Mouse (Mus musculus): Measurements from ENCODE around the gene Kcnh4. TPM values are rescaled to one million over a fixed set of nuclear protein-coding genes. Genes with fewer than 3 reads are reported as not detected.

Kcnh4 gene
- polyA plus RNA-seq (2012; rRNA removed) = 28.5 and 34.1 TPM in 2 replicates

DNA sequence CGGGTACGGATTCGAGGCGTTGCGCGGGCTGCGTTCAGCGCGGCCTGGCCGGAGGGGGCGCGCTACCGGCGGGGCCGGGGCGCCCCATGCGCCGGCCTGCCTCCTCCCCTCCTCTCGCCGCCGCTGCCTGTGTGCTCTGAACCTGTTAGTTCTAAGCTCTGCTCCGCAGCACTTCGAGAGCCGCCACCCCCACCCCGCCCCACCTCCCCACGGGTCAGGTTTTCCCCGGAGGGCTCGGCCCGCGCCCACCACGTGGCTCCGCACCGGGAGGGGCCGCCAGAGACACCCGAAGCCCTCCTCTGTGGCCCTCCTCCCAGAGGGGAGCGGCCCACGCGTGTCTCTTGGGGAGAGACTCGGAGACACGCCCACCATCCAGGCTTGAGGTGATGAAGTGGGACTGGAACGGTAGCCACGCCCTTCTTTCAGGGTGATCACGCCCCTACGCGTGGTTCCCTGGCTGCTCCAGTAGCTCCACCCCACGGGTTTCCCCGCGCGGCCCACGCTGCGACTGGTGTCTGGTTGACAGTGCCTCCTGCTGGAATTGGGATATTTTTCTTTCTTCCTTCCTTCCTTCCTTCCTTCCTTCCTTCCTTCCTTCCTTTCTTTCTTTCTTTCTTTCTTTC, at the start of gene Kcnh4:
Gene Kcnh4, minus strand, starts transcription at position 332 of the 623 bp plus-strand sequence.

DNA sequence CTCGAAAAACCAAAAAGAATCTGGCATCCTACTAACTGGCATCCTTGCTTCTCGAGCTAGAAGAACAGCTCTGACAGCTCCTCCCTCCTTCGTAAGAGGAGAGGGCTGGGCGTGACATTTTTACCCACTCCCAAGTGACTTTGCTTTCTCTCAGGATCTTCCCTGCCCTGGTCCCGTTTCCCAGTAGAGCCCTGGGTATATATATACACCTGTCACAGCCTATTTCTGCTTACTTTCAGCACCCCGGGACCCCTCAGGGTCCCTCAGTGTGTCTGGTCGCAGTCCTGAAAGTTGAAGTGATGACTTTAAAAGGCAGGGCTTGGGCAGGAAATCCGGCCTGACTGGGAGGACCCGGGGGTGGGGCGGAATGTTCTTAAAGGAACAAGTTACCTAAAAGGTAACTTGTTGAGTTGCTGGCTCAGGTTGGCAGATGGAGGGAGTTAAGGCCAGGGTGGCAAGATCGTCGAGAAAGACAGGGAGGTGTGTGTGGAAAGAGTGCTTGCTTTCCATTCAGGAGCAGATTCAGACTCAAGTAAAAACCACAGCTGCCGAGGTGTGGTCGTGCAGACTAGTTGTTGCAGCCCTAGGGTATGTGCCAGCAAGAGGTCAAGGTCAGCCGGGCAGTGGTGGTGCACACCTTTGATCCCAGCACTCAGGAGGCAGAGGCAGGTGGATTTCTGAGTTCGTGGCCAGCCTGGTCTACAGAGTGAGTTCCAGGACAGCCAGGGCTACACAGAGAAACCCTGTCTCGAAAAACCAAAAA, 11.1 kb upstream of the Kcnh4 start, which contains the start of gene Ghdc:
Gene Ghdc, minus strand, starts transcription at position 312 of the 763 bp plus-strand sequence.

DNA sequence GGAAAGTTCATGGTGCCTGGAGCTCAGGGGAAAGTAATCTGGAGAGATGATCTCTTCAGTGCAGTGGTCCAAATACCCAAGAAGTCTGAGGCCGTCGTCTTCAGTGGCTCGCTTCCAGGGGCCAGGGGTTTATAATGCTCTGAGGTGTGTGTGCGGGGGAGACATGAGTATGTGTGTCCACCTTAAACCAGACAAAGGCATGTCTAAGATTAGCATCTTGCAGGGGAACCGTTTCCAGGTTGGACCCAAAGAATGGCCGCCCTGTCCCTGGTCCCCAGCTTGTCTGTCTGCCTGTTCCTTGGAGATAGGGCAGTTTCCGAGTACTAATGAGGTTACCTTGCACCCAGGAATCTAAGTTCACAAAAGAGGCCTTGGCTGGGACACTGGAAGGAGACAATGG, 3.1 kb upstream of the Kcnh4 start, which contains the start of gene Hcrt:
Gene Hcrt, minus strand, starts transcription at position 101 of the 400 bp plus-strand sequence.

DNA sequence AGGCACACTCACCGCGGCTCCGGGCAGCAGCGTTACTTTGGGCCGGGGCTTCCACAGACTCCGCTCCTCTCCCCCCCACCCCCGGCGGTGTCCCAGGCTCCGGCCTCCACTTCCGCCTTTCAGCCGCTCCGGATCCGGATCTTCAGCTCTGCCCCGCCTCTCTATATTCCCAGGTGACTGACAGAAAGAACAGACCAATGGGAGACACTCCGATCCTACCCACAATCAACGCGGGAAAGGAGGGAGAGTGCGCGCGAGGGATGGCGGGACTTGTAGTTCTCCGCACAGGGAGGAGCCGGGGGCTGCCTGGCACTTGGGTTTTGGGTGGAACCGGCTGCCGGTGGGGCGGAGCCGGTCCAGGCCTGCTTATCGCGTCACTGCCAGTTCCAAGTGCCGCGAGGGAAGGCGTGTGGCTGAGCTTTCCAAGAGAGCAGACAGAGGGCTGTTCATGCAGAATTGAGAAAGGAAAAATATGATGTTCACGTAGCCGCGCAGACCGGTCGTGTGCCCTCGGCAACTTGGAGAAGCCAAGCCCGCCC, 21.6 kb downstream of the Kcnh4 start, which contains the start of gene Rab5c:
Gene Rab5c, minus strand, starts transcription at position 150 of the 539 bp plus-strand sequence.

DNA sequence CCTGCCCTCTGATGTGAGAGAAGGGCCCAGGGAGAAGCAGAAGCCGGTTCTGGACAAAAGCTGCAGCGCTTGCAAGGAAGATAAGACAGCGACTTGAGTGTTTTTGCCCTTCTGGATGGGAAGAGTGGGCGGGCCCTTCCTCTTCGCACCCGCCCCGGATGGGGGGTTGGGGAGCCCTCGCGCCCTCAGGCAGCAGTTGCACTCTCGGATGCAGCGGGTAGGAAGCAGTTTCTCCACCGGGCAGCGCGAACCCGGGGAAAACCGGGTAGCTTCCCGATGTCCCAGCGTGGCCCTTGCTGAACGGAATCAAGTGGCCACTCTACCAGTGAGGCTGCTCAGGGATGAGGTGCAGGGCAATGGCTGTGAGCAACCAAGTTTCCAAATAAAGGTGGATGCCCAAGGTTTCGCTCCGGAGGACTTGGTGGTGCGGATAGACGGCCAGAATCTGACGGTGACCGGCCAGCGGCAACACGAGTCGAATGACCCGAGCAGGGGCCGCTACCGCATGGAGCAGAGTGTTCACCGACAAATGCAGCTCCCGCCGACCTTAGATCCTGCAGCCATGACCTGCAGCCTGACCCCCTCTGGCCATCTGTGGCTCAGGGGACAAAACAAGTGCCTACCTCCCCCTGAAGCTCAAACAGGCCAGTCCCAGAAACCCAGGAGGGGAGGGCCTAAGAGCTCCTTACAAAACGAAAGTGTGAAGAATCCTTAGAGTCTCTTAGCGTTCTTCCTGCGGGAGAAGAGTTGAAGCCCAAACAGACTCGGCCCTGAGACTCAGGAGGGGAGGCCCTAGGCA, 45.8 kb downstream of the Kcnh4 start, which contains the start of gene Hspb9:
Gene Hspb9, plus strand, starts transcription at position 116 of the 799 bp plus-strand sequence.

DNA sequence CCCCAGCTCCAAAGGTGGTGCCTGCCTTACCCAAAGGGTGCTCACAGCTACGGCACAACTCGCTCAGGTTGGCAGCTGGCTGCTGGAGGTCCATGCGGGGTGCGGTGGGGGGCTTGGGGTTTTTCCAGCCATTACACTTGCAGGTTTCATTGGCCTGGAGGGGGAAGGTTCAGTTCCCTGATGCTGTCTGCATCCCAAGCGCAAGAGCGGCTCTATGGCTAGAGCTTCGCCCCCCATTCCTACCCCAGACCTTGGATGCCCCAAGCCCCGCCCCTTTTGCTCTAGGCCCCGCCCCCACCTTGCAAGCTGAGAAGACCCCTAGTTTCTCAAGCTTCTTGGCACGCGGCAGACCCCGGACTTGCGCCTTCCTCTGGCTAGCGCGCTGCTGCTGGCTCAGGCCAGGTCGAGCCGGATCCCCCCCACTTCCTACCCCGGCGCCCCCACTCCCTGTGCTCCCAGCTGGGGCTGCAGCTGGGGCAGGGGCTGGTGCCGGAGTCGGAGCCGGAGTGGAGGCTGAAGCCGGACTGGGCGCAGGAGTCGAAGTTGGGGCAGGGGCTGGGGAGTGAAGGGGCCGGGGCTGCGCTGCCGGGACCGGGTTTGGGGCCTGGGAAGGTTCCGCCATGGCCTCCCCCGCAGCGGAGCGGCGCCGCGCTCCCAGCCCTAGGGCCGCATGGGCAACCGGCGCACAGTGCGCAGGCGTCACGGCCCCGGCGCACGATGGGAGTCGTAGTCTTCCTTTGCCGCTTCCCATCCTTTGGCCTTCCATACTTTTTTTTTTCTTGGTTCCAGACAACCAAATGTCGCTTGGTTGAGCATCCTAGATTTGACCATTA, 47.7 kb downstream of the Kcnh4 start, which contains the start of gene Kat2a:
Gene Kat2a, minus strand, starts transcription at position 683 of the 833 bp plus-strand sequence.

DNA sequence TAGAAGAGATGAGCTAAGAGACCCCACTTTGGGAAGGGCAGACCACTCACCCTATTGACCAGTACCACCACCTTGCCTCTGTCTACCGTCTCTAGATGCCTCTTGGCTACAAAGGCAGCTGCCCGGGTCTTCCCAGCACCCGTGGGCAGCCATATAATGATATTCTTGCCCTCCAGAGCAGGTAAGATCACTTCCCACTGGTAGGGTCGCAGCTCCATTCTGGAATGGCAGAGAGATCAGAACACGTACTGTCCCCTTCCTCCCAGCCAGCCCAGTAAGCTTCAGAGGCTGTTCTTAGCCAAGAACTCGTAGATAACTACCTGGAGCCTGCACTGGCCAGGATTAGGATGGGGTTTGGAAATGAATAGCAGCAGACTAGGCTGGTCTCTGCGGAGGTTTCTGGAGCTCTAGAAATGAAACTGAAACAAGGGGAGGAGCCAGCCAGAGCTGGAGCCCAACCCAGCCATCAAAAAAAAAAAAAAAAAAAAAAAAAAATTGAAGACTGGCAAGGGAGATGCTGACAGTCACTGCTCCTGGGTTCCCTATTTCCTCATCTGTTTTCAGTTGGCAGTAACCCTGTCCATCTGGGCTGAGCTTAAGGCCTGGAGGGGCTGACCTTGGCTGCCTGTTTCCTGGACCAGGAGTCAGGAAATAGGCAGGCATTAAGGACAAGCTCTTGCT, 55.8 kb downstream of the Kcnh4 start, which contains the start of gene Dhx58:
Gene Dhx58, minus strand, starts transcription at position 421 of the 681 bp plus-strand sequence.

DNA sequence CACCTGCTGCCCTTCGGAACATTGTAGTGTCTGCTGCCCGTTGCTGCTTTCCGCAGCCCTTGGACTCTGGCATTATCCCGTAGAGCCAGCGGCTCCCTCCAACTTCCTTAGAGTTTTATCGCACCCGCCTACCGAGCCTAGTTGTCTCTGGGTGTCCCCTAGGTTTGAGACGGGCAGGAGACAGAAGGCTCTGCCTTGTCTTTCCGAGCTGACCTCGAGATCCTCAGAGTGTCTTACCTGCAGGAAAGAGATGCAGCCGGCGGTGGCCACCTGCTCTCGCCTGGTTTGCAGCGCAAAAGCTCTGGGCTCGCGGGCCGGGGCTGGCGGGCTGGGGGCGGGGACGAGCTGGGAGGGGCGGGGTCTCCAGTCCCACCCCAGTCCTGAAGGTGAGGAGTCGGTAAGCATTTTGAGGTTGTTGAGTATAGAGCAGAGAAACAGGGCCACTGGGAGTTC, 67.6 kb downstream of the Kcnh4 start, which contains the start of gene Zfp385c:
Gene Zfp385c, minus strand, starts transcription at position 292 of the 453 bp plus-strand sequence.

Other genes with a start within 250 kb of the Kcnh4 start
- 170 and 173 TPM in 2 replicates for gene Acly, start 231.9 kb downstream of the Kcnh4 start, polyA plus RNA-seq (2012; rRNA removed)
- gene Ttc25, start 214.3 kb downstream of the Kcnh4 start, polyA plus RNA-seq (2012; rRNA removed) = 1.2 and 1.4 TPM in 2 replicates
- 32.3 and 38.8 TPM in 2 replicates for gene Cnp, start 185.0 kb downstream of the Kcnh4 start, polyA plus RNA-seq (2012; rRNA removed)
- 76.1 and 76.4 TPM in 2 replicates for gene Nkiras2, start 140.7 kb downstream of the Kcnh4 start, polyA plus RNA-seq (2012; rRNA removed)
- gene Dnajc7, start 139.8 kb downstream of the Kcnh4 start, polyA plus RNA-seq (2012; rRNA removed) = 192 and 206 TPM in 2 replicates
- gene Zfp385c, start 67.5 kb downstream of the Kcnh4 start, polyA plus RNA-seq (2012; rRNA removed) = 0.34 and 1.4 TPM in 2 replicates
- gene Dhx58, start 55.7 kb downstream of the Kcnh4 start, polyA plus RNA-seq (2012; rRNA removed) = 2.8 and 3.5 TPM in 2 replicates
- gene Kat2a, start 47.5 kb downstream of the Kcnh4 start, polyA plus RNA-seq (2012; rRNA removed) = 59.7 and 62.8 TPM in 2 replicates
- not detected in 2 replicates for gene Hspb9, start 46.1 kb downstream of the Kcnh4 start, polyA plus RNA-seq (2012; rRNA removed)
- gene Rab5c, start 21.7 kb downstream of the Kcnh4 start, polyA plus RNA-seq (2012; rRNA removed) = 233 and 236 TPM in 2 replicates
- 2.1 and 3.4 TPM in 2 replicates for gene Hcrt, start 3.0 kb upstream of the Kcnh4 start, polyA plus RNA-seq (2012; rRNA removed)
- 8.3 and 8.5 TPM in 2 replicates for gene Ghdc, start 11.0 kb upstream of the Kcnh4 start, polyA plus RNA-seq (2012; rRNA removed)
- 15.2 and 16.0 TPM in 2 replicates for gene Stat5b, start 90.8 kb upstream of the Kcnh4 start, polyA plus RNA-seq (2012; rRNA removed)
- 1.7 and 1.8 TPM in 2 replicates for gene Stat5a, start 99.4 kb upstream of the Kcnh4 start, polyA plus RNA-seq (2012; rRNA removed)
- 26.7 and 33.0 TPM in 2 replicates for gene Stat3, start 179.6 kb upstream of the Kcnh4 start, polyA plus RNA-seq (2012; rRNA removed)
- gene Cavin1, start 210.9 kb upstream of the Kcnh4 start, polyA plus RNA-seq (2012; rRNA removed) = 20.1 and 21.2 TPM in 2 replicates
- gene Atp6v0a1, start 249.5 kb upstream of the Kcnh4 start, polyA plus RNA-seq (2012; rRNA removed) = 186 and 202 TPM in 2 replicates